Mouse (Mus musculus) kidney, embryonic 14.5 days (tissue): ENCODE results near the gene Calm3. TPM values are rescaled to one million over a fixed set of nuclear protein-coding genes. Genes with fewer than 3 reads are reported as not detected.

ENCODE experiments used
- ATAC-seq: fragments of 200-750 bp; cut with Nextera tagmentation; 2 replicates; pipeline ENCODE4 v1.8.0; 2017; ENCODE audit warnings: moderate number of reproducible peaks, mild to moderate bottlenecking, moderate TSS enrichment, moderate library complexity; ENCODE audit not compliant: low FRiP score, low TSS enrichment
- H3K27ac ChIP-seq: fragments of 300-500 bp; sonication (generic); 2 replicates; pipeline ENCODE4 v1.5.1; 2014; ENCODE audit warnings: low read depth, mild to moderate bottlenecking, low read length, moderate library complexity, mixed read lengths
- H3K27me3 ChIP-seq: fragments of 300-500 bp; sonication (generic); 2 replicates; pipeline ENCODE4 v1.6.1; 2014; ENCODE audit warnings: mild to moderate bottlenecking, low read length; ENCODE audit not compliant: control insufficient read depth, insufficient read depth
- H3K36me3 ChIP-seq: fragments of 300-500 bp; sonication (generic); 2 replicates; pipeline ENCODE4 v1.6.1; 2014; ENCODE audit warnings: low read length, mixed read lengths; ENCODE audit not compliant: control insufficient read depth, insufficient read depth
- H3K4me1 ChIP-seq: fragments of 300-500 bp; sonication (generic); 2 replicates; pipeline ENCODE4 v1.6.1; 2014; ENCODE audit warnings: low read length, mixed read lengths; ENCODE audit not compliant: control insufficient read depth, insufficient read depth
- H3K4me2 ChIP-seq: fragments of 300-500 bp; sonication (generic); replicated peaks from 2 replicates; pipeline ENCODE4 v1.6.1; 2014; ENCODE audit warnings: low read depth, mild to moderate bottlenecking, low read length
- H3K4me3 ChIP-seq: fragments of 300-500 bp; sonication (generic); 2 replicates; pipeline ENCODE4 v1.5.1; 2014; ENCODE audit warnings: mild to moderate bottlenecking, low read length
- H3K9ac ChIP-seq: fragments of 300-500 bp; sonication (generic); 2 replicates; pipeline ENCODE4 v1.6.1; 2014; ENCODE audit warnings: low read depth, mild to moderate bottlenecking, low read length, moderate library complexity
- H3K9me3 ChIP-seq: fragments of 300-500 bp; sonication (generic); 2 replicates; pipeline ENCODE4 v1.6.1; 2016; ENCODE audit warnings: low read length; ENCODE audit not compliant: control insufficient read depth
- WGBS: fragments of 180-500 bp; shearing (Covaris S2); extraction: QIAGEN DNeasy Blood & Tissue Kit; methylation state at CpG from one replicate; pipeline ENCODE4 v1.1.7; 2014; 5-methylcytosine and 5-hydroxymethylcytosine counted together
- polyA plus RNA-seq: library from polyadenylated mRNA; unstranded; fragments of >200 nt; fragmentation: Nextera tagmentation; extraction: Ambion mirVana; gene quantifications from 2 replicates; pipeline ENCODE4 v1.2.1, GENCODE M21; 2014

Calm3 gene
- polyA plus RNA-seq, 1 experiment from 2014 or later = 156 TPM

- H3K27me3 ChIP-seq = no peaks in the 10 kb centered on the region
- H3K4me1 ChIP-seq = peaks cover 38% of the 10 kb centered on the region
- ATAC-seq = no peak
- peaks cover 58% of the 10 kb centered on the region for H3K36me3 ChIP-seq
- H3K4me3 ChIP-seq = no peak overlapping the region
- WGBS = 84% methylated on average over 9 of the region's 9 CpGs
- H3K9me3 ChIP-seq = no peaks in the 10 kb centered on the region
- H3K4me2 ChIP-seq = no peak overlapping the region
- H3K9ac ChIP-seq = no peak overlapping the region
- H3K27ac ChIP-seq = no peak overlapping the region
These were observed 5.9 kb downstream of the Calm3 start for GRCm38 (mm10) chr7:16918014-16918413.

DNA sequence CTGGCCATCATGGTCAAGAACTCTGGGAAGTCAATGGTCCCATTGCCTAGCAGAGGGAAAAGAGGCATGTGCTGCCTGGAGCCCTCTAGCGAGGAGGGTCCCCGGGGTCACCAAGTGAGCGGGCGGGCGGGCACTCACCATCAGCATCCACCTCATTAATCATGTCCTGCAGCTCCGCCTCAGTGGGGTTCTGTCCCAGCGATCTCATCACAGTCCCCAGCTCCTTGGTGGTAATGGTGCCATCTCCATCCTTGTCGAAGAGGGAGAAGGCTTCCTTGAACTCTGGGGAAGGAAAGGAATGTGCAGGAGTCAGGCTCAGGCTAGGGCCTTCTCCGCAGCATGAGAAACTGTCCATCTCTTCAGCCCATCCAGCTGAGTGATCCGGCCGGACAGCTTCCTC is 6.5 kb downstream of the Calm3 start:
- no peaks in the 10 kb centered on the region for H3K27me3 ChIP-seq
- no peak overlapping the region for H3K4me2 ChIP-seq
- ATAC-seq = no peak
- peaks cover 34% of the 10 kb centered on the region for H3K4me1 ChIP-seq
- no peaks in the 10 kb centered on the region for H3K9me3 ChIP-seq
- no peak overlapping the region for H3K27ac ChIP-seq
- H3K9ac ChIP-seq = no peak overlapping the region
- peaks cover 58% of the 10 kb centered on the region for H3K36me3 ChIP-seq
- WGBS = 55% methylated on average over 11 of the region's 11 CpGs
- H3K4me3 ChIP-seq = no peak overlapping the region

GRCm38 (mm10) chr7:16916342-16917265 is 7.3 kb downstream of the Calm3 start:
- Histone ChIP-seq H3K4me3 (no peak overlapping the region), H3K4me2 (no peak overlapping the region), H3K27ac (no peak overlapping the region), H3K27me3 (no peaks in the 10 kb centered on the region), H3K9me3 (no peaks in the 10 kb centered on the region), H3K4me1 (peaks cover 26% of the 10 kb centered on the region), H3K36me3 (peaks cover 58% of the 10 kb centered on the region), H3K9ac (no peak overlapping the region)
- 83% methylated on average over 30 of the region's 30 CpGs for WGBS
- ATAC-seq = no peak

DNA sequence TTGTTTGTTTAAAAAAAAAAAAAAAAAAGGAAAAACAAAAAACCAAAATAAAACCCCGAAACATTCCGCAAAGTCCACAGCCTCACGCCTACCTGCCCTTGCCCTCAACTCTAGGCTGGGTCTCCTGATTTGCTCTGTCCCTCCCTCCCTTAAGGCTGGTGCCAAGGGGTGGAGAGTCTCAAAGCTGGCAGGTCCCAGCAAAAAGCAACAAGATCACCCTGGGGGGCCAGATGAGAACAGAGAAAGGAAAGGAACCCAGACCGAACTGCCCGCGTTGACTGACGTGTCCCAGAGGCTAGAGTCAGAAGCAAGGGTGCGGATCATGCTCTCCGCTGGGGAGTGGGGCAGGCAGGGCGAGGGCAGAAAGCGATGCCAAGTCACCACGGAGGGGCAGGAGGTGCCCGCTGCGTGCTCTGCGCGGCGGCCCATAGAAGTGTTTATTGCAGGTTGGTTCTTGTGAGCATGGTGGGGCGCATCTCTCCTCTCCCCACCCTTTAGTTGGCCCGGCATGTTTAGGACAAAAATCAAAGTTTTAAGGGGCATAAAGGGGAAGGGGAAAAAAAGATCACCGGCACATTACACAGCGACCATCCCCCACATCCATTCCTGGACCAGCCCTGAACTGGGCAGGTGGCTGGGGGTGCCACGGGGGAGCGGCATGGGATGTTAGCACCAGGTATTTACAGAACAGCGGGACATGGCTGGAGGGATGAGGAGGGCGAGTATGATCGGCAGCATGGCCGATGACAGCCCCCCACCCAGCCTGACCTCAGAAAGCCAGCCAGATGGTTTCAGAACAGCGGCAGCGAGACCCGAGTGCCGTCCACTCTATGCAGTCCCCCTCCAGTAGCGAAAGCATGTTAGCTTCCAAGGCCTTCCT is 8.2 kb downstream of the Calm3 start:
- H3K4me2 ChIP-seq = no peak overlapping the region
- peaks cover 57% of the 10 kb centered on the region for H3K36me3 ChIP-seq
- no peak overlapping the region for H3K9ac ChIP-seq
- H3K27me3 ChIP-seq = no peaks in the 10 kb centered on the region
- H3K9me3 ChIP-seq = no peaks in the 10 kb centered on the region
- WGBS = 93% methylated on average over 32 of the region's 32 CpGs
- H3K27ac ChIP-seq = no peak overlapping the region
- H3K4me3 ChIP-seq = no peak overlapping the region
- peaks cover 17% of the 10 kb centered on the region for H3K4me1 ChIP-seq
- no peak for ATAC-seq

DNA sequence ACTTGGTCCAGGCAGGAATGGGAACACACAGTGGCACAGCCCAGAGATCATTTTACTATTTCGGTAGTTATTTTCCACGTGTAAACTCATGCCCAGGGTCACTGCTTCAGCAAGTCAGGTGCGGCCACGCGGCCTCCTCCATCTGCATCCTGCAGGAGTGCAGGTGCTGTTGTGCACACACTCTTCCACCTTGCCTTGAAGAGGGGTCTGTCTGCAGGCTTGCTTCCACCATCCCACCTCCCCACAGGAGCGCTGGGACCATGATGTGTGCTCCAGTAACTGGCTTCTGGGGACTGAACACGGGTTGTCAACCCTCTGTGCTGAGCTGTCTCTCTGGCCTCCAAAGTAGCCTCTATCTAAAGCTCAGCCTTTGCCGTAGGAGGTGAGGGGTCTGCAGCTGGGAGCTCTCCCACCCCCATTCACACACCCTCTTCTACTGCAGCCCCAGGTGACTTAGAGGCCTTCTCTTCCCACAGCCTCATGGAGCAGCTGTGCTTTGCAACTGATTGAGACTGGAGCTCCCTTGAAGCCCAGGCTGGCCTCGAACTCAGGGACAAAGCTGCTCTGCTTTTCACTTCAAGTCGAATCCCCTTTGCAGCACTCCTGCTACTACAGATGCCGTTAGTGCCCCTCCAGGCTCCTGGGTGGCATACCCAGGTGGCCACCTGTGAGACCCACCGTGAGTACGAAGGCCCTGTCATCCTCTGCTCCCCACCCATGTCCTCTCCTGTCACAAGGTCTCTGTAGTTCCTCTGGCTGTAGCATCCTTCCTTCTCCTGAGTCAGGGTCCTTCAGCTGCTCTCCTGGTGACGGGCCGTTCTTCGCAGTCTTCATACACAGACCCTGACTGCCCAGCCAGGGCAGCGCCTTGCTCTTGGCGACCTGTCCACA is 9.2 kb downstream of the Calm3 start:
- H3K9ac ChIP-seq = no peak overlapping the region
- H3K36me3 ChIP-seq = peaks cover 51% of the 10 kb centered on the region
- no peaks in the 10 kb centered on the region for H3K9me3 ChIP-seq
- no peak overlapping the region for H3K4me3 ChIP-seq
- ATAC-seq = no peak
- peaks cover 11% of the 10 kb centered on the region for H3K4me1 ChIP-seq
- no peak overlapping the region for H3K4me2 ChIP-seq
- no peaks in the 10 kb centered on the region for H3K27me3 ChIP-seq
- no peak overlapping the region for H3K27ac ChIP-seq
- 81% methylated on average over 18 of the region's 18 CpGs for WGBS

GRCm38 (mm10) chr7:16913806-16914452 is 10.0 kb downstream of the Calm3 start:
- Histone ChIP-seq H3K36me3 (peaks cover 45% of the 10 kb centered on the region), H3K9ac (no peak overlapping the region), H3K4me2 (no peak overlapping the region), H3K27ac (no peak overlapping the region), H3K27me3 (no peaks in the 10 kb centered on the region), H3K9me3 (no peaks in the 10 kb centered on the region), H3K4me1 (0 out of 2 replicates have a peak, but pooled peaks cover 12% of the 10 kb centered on the region), H3K4me3 (no peak overlapping the region)
- WGBS = 30% methylated on average over 10 of the region's 10 CpGs
- peak; percentile 67 for ATAC-seq

DNA sequence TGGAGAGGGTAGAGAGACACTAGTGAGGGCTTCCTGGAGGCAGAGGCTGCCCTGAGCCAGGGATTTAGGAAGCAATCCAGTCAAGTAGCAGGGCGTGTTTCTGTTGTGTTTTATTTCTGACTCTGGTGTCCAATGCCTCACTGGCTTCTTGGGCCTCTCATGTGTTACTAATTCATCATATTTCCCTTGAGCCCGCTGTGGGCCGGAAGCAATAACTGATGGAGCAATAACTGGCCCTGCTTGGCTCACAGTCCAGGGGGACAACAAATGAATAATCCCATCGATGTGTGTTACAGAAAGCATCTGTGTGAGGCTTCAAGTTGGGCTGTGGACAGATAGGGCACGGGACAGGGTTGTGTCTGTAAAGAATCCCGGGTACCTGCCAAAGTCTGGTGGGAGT is 11.6 kb downstream of the Calm3 start:
- Histone ChIP-seq H3K9ac (no peak overlapping the region), H3K4me2 (no peak overlapping the region), H3K27ac (no peak overlapping the region), H3K27me3 (no peaks in the 10 kb centered on the region), H3K9me3 (no peaks in the 10 kb centered on the region), H3K4me1 (peaks cover 20% of the 10 kb centered on the region; the same call in 1 of the 2 replicates), H3K4me3 (no peak overlapping the region), H3K36me3 (peaks cover 30% of the 10 kb centered on the region)
- no peak for ATAC-seq
- WGBS = 72% methylated on average over 6 of the region's 6 CpGs

DNA sequence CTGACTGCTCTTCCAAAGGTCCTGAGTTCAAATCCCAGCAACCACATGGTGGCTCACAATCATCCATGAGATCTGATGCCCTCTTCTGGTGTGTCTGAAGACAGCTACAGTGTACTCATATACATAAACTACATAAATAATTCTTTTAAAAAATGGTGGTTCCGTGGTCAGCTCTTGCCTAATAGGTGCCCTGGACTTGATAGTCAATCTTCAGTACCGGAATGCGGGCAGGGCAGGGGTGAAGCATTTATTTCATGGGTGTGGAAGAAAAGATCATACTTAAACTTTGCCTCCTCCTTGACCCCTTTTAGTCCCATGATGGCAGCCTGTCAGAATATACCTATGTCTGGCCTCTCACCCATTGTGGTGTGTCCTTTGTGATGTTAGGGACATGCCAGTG is 12.0 kb downstream of the Calm3 start:
- Histone ChIP-seq H3K36me3 (peaks cover 25% of the 10 kb centered on the region), H3K9ac (no peak overlapping the region), H3K4me1 (peaks cover 20% of the 10 kb centered on the region; the same call in 1 of the 2 replicates), H3K27me3 (no peaks in the 10 kb centered on the region), H3K4me2 (no peak overlapping the region), H3K27ac (no peak overlapping the region), H3K4me3 (no peak overlapping the region), H3K9me3 (no peaks in the 10 kb centered on the region)
- no peak for ATAC-seq
- WGBS = 90% methylated on average over 3 of the region's 3 CpGs
